Mouse (Mus musculus) liver, postnatal 0 days (tissue): ENCODE results near the gene Psmd5. TPM values are rescaled to one million over a fixed set of nuclear protein-coding genes. Genes with fewer than 3 reads are reported as not detected.

Experiments used
- ATAC-seq: fragments of 200-750 bp; cut with Nextera tagmentation; 2 replicates; pipeline ENCODE4 v1.8.0; 2017; ENCODE audit warnings: mild to moderate bottlenecking, moderate library complexity
- DNase-seq: peaks from one replicate; pipeline ENCODE4 v3.0.0-alpha.2; 2016
- H3K27ac ChIP-seq: fragments of 300-500 bp; sonication (generic); 2 replicates; pipeline ENCODE4 v1.5.1; 2014; ENCODE audit warnings: antibody characterized with exemption, moderate library complexity, mild to moderate bottlenecking, low read depth
- H3K27me3 ChIP-seq: fragments of 300-500 bp; sonication (generic); 2 replicates; pipeline ENCODE4 v1.6.1; 2014; ENCODE audit warnings: low read length, control low read depth, mixed read lengths; ENCODE audit not compliant: insufficient read depth
- H3K36me3 ChIP-seq: fragments of 300-500 bp; sonication (generic); replicated peaks from 2 replicates; pipeline ENCODE4 v1.6.1; 2014; ENCODE audit warnings: mild to moderate bottlenecking, control low read depth, low read length, moderate library complexity, mixed read lengths; ENCODE audit not compliant: insufficient read depth
- H3K4me1 ChIP-seq: fragments of 300-500 bp; sonication (generic); 2 replicates; pipeline ENCODE4 v1.6.1; 2014; ENCODE audit warnings: antibody characterized with exemption, mild to moderate bottlenecking, control low read depth; ENCODE audit not compliant: insufficient read depth
- H3K4me2 ChIP-seq: fragments of 300-500 bp; sonication (generic); 2 replicates; pipeline ENCODE4 v1.6.1; 2014; ENCODE audit warnings: low read depth, mild to moderate bottlenecking, low read length, moderate library complexity, mixed read lengths
- H3K4me3 ChIP-seq: fragments of 300-500 bp; sonication (generic); 2 replicates; pipeline ENCODE4 v1.5.1; 2014; ENCODE audit warnings: low read depth, low read length
- H3K9ac ChIP-seq: fragments of 300-500 bp; sonication (generic); replicated peaks from 2 replicates; pipeline ENCODE4 v1.6.1; 2014; ENCODE audit warnings: mild to moderate bottlenecking, moderate library complexity
- H3K9me3 ChIP-seq: fragments of 300-500 bp; sonication (generic); 2 replicates; pipeline ENCODE4 v1.6.1; 2016; ENCODE audit warnings: mild to moderate bottlenecking, control low read depth, low read length, mixed read lengths
- CTCF ChIP-seq: sonication (generic); IDR thresholded peaks from 2 replicates; pipeline ENCODE4 v1.5.1; 2016; ENCODE audit warnings: antibody characterized with exemption, low read depth
- EP300 ChIP-seq: IDR thresholded peaks from 2 replicates; pipeline ENCODE4 v1.6.1; 2016; ENCODE audit warnings: antibody characterized with exemption, low read depth, mild to moderate bottlenecking
- WGBS: fragments of 180-500 bp; shearing (Covaris S2); extraction: QIAGEN DNeasy Blood & Tissue Kit; methylation state at CpG from one replicate; pipeline ENCODE4 v1.1.7; 2014; ENCODE audit not compliant: insufficient replicate concordance; 5-methylcytosine and 5-hydroxymethylcytosine counted together
- polyA plus RNA-seq: library from polyadenylated mRNA; unstranded; fragments of >200 nt; fragmentation: Nextera tagmentation; extraction: Ambion mirVana; gene quantifications from 2 replicates; pipeline ENCODE4 v1.2.1, GENCODE M21; 2015

Gene Psmd5
- polyA plus RNA-seq, 1 experiment from 2014 or later, result 37.3 TPM

DNA sequence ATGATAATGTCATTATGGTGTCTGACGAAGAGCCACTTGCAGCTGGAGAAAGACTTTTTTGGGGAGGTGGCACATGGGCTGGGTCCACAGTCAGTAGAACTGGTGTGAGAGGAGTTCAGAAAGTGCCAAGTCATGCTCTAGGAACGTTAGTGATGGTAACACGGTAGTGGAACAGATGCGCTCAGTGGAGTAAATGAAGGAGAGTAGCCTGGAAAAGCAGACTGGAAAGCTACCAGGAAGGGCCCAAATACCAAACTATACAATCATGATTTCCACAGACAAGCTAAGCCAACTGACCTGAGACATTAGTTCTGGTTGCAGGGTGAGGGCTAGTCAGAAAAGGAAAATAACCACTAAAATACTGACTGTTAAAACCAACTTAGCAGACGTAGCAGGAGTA lies 5.1 kb downstream of the Psmd5 start:
- 13% methylated on average over 5 of the region's 5 CpGs for WGBS
- ATAC-seq (peak; percentile 49), DNase-seq (peak; percentile 41)
- Histone ChIP-seq H3K9me3 (no peaks in the 10 kb centered on the region), H3K4me2 (peak overlapping the region; percentile 82), H3K27ac (peak overlapping the region; percentile 79), H3K4me1 (peaks cover 19% of the 10 kb centered on the region), H3K36me3 (peaks cover 18% of the 10 kb centered on the region), H3K27me3 (no peaks in the 10 kb centered on the region), H3K4me3 (peak overlapping the region; percentile 75), H3K9ac (peak overlapping the region; percentile 80)
- TF ChIP-seq CTCF, result no peak
- TF ChIP-seq EP300, result no peak

- H3K4me3 ChIP-seq, result no peak overlapping the region
- ATAC-seq (0 out of 2 replicates have a peak, but pooled peaks have one; percentile 15), DNase-seq (no peak)
- no peak overlapping the region for H3K4me2 ChIP-seq
- H3K4me1 ChIP-seq, result no peaks in the 10 kb centered on the region
- TF ChIP-seq EP300 (0 out of 2 replicates have a peak, but pooled peaks have one; percentile 31), CTCF (no peak)
- H3K9me3 ChIP-seq, result no peaks in the 10 kb centered on the region
- no peak overlapping the region for H3K27ac ChIP-seq
- 65% methylated on average over 8 of the region's 8 CpGs for WGBS
- H3K27me3 ChIP-seq, result no peaks in the 10 kb centered on the region
- no peak overlapping the region for H3K9ac ChIP-seq
- peaks cover 86% of the 10 kb centered on the region for H3K36me3 ChIP-seq
Measured at GRCm38 (mm10) chr2:34857728-34858127, 17.0 kb downstream of the Psmd5 start.

DNA sequence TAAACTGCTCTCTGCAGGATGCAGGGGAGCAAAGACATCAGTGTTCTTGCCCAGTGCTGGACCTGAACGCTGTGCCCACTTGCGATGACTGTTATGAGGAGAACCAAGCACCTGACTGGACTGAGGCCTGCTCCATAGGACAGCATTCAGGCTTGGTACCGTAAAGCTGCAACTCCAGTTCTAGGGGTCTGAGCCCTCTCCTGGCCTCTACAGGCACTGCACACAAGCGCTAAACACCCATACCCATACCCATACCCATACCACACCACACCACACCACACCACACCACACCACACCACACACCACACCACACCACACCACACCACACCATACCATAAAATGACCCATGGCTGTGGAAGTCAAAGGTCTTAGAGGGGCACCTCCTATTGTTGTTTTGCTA lies 19.5 kb downstream of the Psmd5 start:
- ATAC-seq, result peak; percentile 35; the same call in 1 of the 2 replicates
- TF ChIP-seq EP300, result no peak
- peak; percentile 56 for TF ChIP-seq CTCF
- H3K4me2 ChIP-seq, result no peak overlapping the region
- 94% methylated on average over 4 of the region's 4 CpGs for WGBS
- DNase-seq, result peak; percentile 26
- no peaks in the 10 kb centered on the region for H3K9me3 ChIP-seq
- H3K4me3 ChIP-seq, result no peak overlapping the region
- H3K27me3 ChIP-seq, result no peaks in the 10 kb centered on the region
- no peak overlapping the region for H3K27ac ChIP-seq
- no peaks in the 10 kb centered on the region for H3K4me1 ChIP-seq
- H3K36me3 ChIP-seq, result peaks cover 89% of the 10 kb centered on the region
- no peak overlapping the region for H3K9ac ChIP-seq

GRCm38 (mm10) chr2:34847702-34848101 lies 27.1 kb downstream of the Psmd5 start:
- H3K36me3 ChIP-seq, result peaks cover 14% of the 10 kb centered on the region
- DNase-seq (no peak), ATAC-seq (no peak)
- H3K9me3 ChIP-seq, result no peaks in the 10 kb centered on the region
- no peak overlapping the region for H3K27ac ChIP-seq
- H3K4me3 ChIP-seq, result no peak overlapping the region
- H3K9ac ChIP-seq, result no peak overlapping the region
- H3K4me2 ChIP-seq, result no peak overlapping the region
- no peaks in the 10 kb centered on the region for H3K4me1 ChIP-seq
- WGBS, result 74% methylated on average over 1 of the region's 1 CpGs
- no peaks in the 10 kb centered on the region for H3K27me3 ChIP-seq
- no peak for TF ChIP-seq CTCF
- no peak for TF ChIP-seq EP300

DNA sequence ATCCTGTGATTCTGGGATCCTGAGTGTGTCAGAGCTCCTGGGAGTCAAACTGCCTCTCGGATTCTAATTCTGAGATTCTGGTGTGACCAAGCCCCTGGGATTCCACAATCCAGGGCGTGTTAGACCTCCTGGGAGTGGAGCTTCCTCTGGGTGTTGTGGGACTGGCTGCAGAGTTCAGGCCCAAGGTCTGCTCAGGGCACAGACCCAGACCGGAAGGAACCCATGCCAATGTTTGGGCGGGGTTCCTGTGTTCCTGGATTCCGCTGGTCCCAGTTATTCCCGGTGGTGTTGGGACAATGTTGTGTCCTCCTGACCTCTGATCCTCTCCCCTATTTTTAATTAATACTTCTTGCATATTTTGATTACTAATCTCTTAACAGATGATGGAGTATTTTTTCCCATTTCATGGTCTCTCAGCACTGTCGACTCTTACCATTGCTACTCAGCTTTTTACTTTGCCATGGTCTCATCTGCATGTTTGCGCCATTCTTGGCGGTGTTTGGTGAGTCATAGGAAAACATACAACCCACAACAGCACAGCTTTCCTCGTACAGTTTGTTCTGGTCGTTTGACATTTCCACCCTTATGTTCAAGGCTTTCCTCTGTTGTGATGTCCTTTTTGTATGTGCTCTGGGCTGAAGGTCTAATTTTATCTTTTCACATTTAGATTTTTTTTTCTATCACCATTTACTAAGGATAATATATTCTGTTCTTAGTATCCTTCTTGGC lies 31.4 kb downstream of the Psmd5 start:
- no peak for DNase-seq
- Histone ChIP-seq H3K9ac (no peak overlapping the region), H3K4me2 (no peak overlapping the region), H3K4me3 (no peak overlapping the region), H3K27ac (no peak overlapping the region), H3K4me1 (no peaks in the 10 kb centered on the region), H3K9me3 (no peaks in the 10 kb centered on the region), H3K36me3 (no peaks in the 10 kb centered on the region), H3K27me3 (0 out of 2 replicates have a peak, but pooled peaks cover under 1% of the 10 kb centered on the region)
- WGBS, result 63% methylated on average over 11 of the region's 11 CpGs
- TF ChIP-seq CTCF, result no peak
- TF ChIP-seq EP300, result 0 out of 2 replicates have a peak, but pooled peaks have one; percentile 21
- no peak for ATAC-seq

- no peak for ATAC-seq
- Histone ChIP-seq H3K9me3 (no peaks in the 10 kb centered on the region), H3K4me1 (no peaks in the 10 kb centered on the region), H3K4me2 (no peak overlapping the region), H3K27ac (no peak overlapping the region), H3K4me3 (no peak overlapping the region), H3K27me3 (0 out of 2 replicates have a peak, but pooled peaks cover 3% of the 10 kb centered on the region), H3K36me3 (no peaks in the 10 kb centered on the region), H3K9ac (no peak overlapping the region)
- TF ChIP-seq CTCF (no peak), EP300 (no peak)
- DNase-seq, result no peak
- 85% methylated on average over 8 of the region's 8 CpGs for WGBS
Measured at GRCm38 (mm10) chr2:34841706-34842105, 33.1 kb downstream of the Psmd5 start.
